Mouse (Mus musculus) hindbrain, postnatal 0 days (tissue): Measurements from ENCODE around the gene Msln. TPM values are rescaled to one million over a fixed set of nuclear protein-coding genes. Genes with fewer than 3 reads are reported as not detected.
A peak's percentile ranks its signal among the peaks of the same experiment; 100 is the strongest.

Experiments
- ATAC-seq: fragments of 200-750 bp; cut with Nextera tagmentation; 2 replicates; pipeline ENCODE4 v1.8.0; 2017; ENCODE audit warnings: mild to moderate bottlenecking, moderate TSS enrichment, moderate library complexity
- DNase-seq: peaks from one replicate; pipeline ENCODE4 v3.0.0-alpha.2; 2015; ENCODE audit warnings: low spot score
- H3K27ac ChIP-seq: fragments of 300-500 bp; sonication (generic); 2 replicates; pipeline ENCODE4 v1.5.1; 2014; ENCODE audit warnings: mild to moderate bottlenecking
- H3K27me3 ChIP-seq: fragments of 300-500 bp; sonication (generic); 2 replicates; pipeline ENCODE4 v1.6.1; 2014; ENCODE audit warnings: low read length, mixed read lengths; ENCODE audit not compliant: insufficient read depth
- H3K36me3 ChIP-seq: fragments of 300-500 bp; sonication (generic); 2 replicates; pipeline ENCODE4 v1.6.1; 2014; ENCODE audit warnings: low read length, mixed read lengths; ENCODE audit not compliant: insufficient read depth
- H3K4me1 ChIP-seq: fragments of 300-500 bp; sonication (generic); 2 replicates; pipeline ENCODE4 v1.6.1; 2014; ENCODE audit warnings: antibody characterized with exemption, low read length, mixed read lengths; ENCODE audit not compliant: insufficient read depth
- H3K4me2 ChIP-seq: fragments of 300-500 bp; sonication (generic); 2 replicates; pipeline ENCODE4 v1.6.1; 2014; ENCODE audit warnings: low read depth, mild to moderate bottlenecking, low read length, moderate library complexity, mixed read lengths
- H3K4me3 ChIP-seq: fragments of 300-500 bp; sonication (generic); 2 replicates; pipeline ENCODE4 v1.5.1; 2014; ENCODE audit warnings: low read length
- H3K9ac ChIP-seq: fragments of 300-500 bp; sonication (generic); replicated peaks from 2 replicates; pipeline ENCODE4 v1.6.1; 2014; ENCODE audit warnings: mild to moderate bottlenecking, low read length, moderate library complexity, mixed read lengths
- H3K9me3 ChIP-seq: fragments of 300-500 bp; sonication (generic); 2 replicates; pipeline ENCODE4 v1.6.1; 2016; ENCODE audit warnings: low read length, mixed read lengths
- CTCF ChIP-seq: IDR thresholded peaks from 2 replicates; pipeline ENCODE4 v1.5.1; 2016; ENCODE audit warnings: antibody characterized with exemption, control low read depth, low read depth
- WGBS: fragments of 180-500 bp; shearing (Covaris S2); extraction: QIAGEN DNeasy Blood & Tissue Kit; methylation state at CpG from one replicate; pipeline ENCODE4 v1.1.7; 2014; 5-methylcytosine and 5-hydroxymethylcytosine counted together
- polyA plus RNA-seq: library from polyadenylated mRNA; unstranded; fragments of >200 nt; fragmentation: Nextera tagmentation; extraction: Ambion mirVana; gene quantifications from 2 replicates; pipeline ENCODE4 v1.2.1, GENCODE M21; 2015
- total RNA-seq: library from RNA; depleted of rRNA; stranded (reverse); fragments of >200 nt; gene quantifications from 2 replicates; pipeline ENCODE4 v1.2.3, GENCODE M21; 2014

Gene Msln
- total and polyA plus RNA-seq, 2 experiments from 2014 or later, result 1.1 to 2.0 TPM

DNA sequence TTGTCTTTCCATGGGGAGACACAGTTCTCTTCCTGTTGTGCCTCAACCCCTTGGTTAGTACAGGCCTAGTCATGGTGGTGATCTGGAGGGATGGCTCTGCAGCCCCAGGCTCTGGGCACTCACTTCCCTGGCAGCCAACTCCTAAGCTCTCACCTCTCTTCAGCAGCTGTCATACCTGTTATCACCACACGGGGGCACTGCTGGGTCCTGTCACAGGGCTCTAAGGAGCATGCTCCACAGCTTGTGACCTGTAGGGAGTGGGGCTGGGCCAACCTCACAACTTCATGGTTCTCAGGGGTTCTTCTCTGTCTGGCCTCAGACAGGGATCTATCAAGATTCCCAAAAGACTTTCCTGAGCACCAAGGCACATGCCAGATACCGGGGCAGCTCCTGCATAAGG, 22.1 kb downstream of the Msln start:
- no peaks in the 10 kb centered on the region for H3K27me3 ChIP-seq
- H3K9me3 ChIP-seq, result no peaks in the 10 kb centered on the region
- H3K27ac ChIP-seq, result no peak overlapping the region
- 0 out of 2 replicates have a peak, but pooled peaks cover 10% of the 10 kb centered on the region for H3K36me3 ChIP-seq
- 18% methylated on average over 2 of the region's 2 CpGs for WGBS
- ATAC-seq (no peak), DNase-seq (peak; percentile 89)
- no peak overlapping the region for H3K4me2 ChIP-seq
- no peak overlapping the region for H3K9ac ChIP-seq
- no peak overlapping the region for H3K4me3 ChIP-seq
- peaks cover 12% of the 10 kb centered on the region for H3K4me1 ChIP-seq
- peak; percentile 98 for TF ChIP-seq CTCF

DNA sequence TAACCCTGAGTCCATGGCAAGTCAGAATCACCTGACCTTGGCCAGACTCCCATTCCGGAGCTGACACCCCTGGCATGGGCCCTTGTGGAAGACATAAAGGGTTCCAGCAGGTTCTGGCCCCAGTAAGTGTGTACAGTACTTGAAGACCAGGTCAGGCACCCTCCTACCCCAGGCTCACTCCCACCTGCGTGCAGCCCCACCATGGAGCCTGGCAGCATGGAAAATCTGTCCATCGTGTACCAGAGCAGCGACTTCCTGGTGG, 26.2 kb downstream of the Msln start:
- H3K27me3 ChIP-seq, result no peaks in the 10 kb centered on the region
- H3K4me2 ChIP-seq, result peak overlapping the region; percentile 94
- H3K27ac ChIP-seq, result peak overlapping the region; percentile 75
- peak overlapping the region; percentile 80 for H3K9ac ChIP-seq
- H3K9me3 ChIP-seq, result no peaks in the 10 kb centered on the region
- H3K4me3 ChIP-seq, result peak overlapping the region; percentile 61
- WGBS, result 27% methylated on average over 4 of the region's 4 CpGs
- 0 out of 2 replicates have a peak, but pooled peaks cover 10% of the 10 kb centered on the region for H3K36me3 ChIP-seq
- DNase-seq, result no peak
- H3K4me1 ChIP-seq, result peaks cover 16% of the 10 kb centered on the region
- TF ChIP-seq CTCF, result no peak
- ATAC-seq, result no peak

DNA sequence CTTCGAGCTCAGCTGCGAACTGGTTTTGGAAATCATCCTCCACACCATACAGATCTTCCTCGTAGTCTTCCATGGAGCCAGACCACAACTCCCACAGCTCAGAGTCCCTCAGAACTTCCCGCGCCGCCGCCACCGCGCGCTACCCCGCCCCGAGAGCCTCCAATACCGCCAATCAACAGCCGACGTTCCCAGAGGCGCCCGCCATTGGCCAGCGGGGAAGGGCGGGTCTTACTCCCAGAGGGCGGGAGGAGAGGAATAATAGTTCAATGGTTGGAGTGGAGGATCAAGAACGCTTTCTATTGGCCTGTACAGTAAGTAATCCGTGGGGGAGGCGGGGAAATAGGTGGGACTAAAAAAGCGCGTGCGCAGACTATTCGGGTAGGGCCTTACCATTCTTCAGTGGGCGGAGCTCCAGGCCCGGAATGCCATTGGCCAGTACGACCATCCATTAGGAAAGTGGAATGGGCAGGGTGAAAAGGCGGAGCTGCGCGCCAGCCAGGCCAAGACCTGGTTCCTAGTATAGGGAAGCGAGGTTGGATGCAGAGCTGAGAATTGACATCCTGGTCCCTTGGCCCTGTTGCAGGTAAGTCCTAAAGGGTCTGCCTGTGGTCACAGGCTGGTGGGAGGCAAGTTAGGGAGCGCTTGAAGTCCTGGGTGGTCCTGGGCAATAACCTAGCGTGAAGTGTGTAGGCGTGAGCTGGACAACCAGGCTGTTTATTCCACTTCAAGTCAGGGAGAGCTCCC, 26.7 kb downstream of the Msln start, which contains the start of the genes Chtf18 and Rpusd1:
Gene Chtf18 (minus strand): TSS at position 155 of the 744 bp plus-strand sequence.
Gene Rpusd1 (plus strand): TSS at position 406 of the 744 bp plus-strand sequence.
- peak; percentile 99 for ATAC-seq
- peak; percentile 100 for DNase-seq
- no peaks in the 10 kb centered on the region for H3K9me3 ChIP-seq
- H3K4me1 ChIP-seq, result peaks cover 16% of the 10 kb centered on the region
- 0 out of 2 replicates have a peak, but pooled peaks cover 10% of the 10 kb centered on the region for H3K36me3 ChIP-seq
- peak within 1 kb of the TSS; percentile 75 for H3K27ac ChIP-seq
- WGBS, result under 1% methylated on average over 37 of the region's 37 CpGs
- no peak for TF ChIP-seq CTCF
- H3K4me3 ChIP-seq, result peak within 1 kb of the TSS; percentile 61
- H3K9ac ChIP-seq, result peak within 1 kb of the TSS; percentile 80
- H3K27me3 ChIP-seq, result no peaks in the 10 kb centered on the region
- H3K4me2 ChIP-seq, result peak within 1 kb of the TSS; percentile 94

DNA sequence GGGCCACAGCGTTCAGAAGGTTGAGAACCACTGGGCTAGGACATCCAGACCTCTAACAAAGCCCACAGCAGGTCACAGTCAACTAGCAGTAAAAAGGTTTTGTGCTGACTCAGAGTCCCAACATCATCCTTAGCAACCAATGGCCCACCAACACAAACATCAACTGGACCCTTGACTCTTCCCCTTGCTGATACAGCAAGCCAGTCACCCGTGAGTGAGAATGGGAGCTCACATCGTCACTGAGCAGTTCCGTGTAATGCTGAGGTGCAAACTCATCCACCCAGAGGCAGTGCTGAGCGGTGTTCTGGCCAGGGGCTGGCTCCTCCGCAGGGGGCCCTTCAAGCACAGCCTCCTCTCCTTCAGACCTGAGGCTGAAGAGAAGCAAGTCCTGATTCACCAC, 28.9 kb downstream of the Msln start:
- Histone ChIP-seq H3K27me3 (no peaks in the 10 kb centered on the region), H3K4me1 (peaks cover 12% of the 10 kb centered on the region), H3K4me2 (no peak overlapping the region), H3K27ac (no peak overlapping the region), H3K4me3 (no peak overlapping the region), H3K9me3 (no peaks in the 10 kb centered on the region), H3K36me3 (0 out of 2 replicates have a peak, but pooled peaks cover under 1% of the 10 kb centered on the region), H3K9ac (no peak overlapping the region)
- TF ChIP-seq CTCF, result no peak
- ATAC-seq (no peak), DNase-seq (no peak)
- whole genome bisulfite sequencing, result 79% methylated on average over 6 of the region's 6 CpGs

DNA sequence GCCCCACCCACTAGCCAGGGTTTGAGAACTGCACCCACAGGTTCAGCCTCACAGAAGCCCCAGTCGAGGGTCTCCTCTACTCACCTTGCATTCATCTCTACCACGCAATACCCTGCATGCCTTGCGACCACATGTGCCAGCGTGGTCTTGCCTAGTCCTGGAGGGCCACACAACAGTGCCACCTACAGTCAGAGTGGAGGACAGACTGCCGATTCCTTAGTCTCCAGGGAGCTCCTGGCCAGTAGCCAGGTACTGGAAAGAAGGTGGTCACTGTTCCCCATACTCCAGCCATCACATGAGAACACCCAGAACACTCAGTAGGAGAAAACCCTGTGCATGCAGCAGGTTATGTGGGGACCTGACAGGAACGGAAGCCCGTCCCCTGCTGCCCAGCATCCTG, 30.3 kb downstream of the Msln start:
- no peak overlapping the region for H3K4me3 ChIP-seq
- no peak overlapping the region for H3K27ac ChIP-seq
- H3K4me1 ChIP-seq, result peaks cover 12% of the 10 kb centered on the region
- no peaks in the 10 kb centered on the region for H3K36me3 ChIP-seq
- no peak overlapping the region for H3K4me2 ChIP-seq
- peak; percentile 44 for TF ChIP-seq CTCF
- ATAC-seq (no peak), DNase-seq (peak; percentile 14)
- no peak overlapping the region for H3K9ac ChIP-seq
- no peaks in the 10 kb centered on the region for H3K9me3 ChIP-seq
- 79% methylated on average over 7 of the region's 7 CpGs for WGBS
- H3K27me3 ChIP-seq, result no peaks in the 10 kb centered on the region

DNA sequence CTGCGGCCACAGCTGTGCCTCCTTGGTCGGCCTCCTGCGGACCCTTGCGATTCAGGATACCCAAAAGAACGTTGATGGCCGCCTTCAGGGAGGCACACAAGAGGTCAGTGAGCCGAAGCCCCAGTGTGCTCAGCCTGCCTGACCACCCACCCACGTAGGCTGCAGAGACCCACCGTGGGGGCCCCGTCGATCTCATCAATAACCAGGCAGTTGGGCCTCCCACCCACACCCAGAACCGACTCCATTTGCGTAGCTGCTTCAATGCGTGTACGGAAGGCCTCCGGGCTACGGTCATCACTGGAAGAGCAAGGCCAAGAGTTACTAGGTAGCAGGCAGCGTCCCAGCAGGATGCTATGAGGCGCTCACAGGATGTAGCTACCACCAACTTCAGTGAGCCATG, 30.7 kb downstream of the Msln start:
- Histone ChIP-seq H3K4me2 (no peak overlapping the region), H3K9ac (no peak overlapping the region), H3K27ac (no peak overlapping the region), H3K36me3 (no peaks in the 10 kb centered on the region), H3K4me1 (peaks cover 10% of the 10 kb centered on the region), H3K4me3 (no peak overlapping the region), H3K9me3 (no peaks in the 10 kb centered on the region), H3K27me3 (no peaks in the 10 kb centered on the region)
- DNase-seq, result no peak
- TF ChIP-seq CTCF, result no peak
- 94% methylated on average over 19 of the region's 19 CpGs for WGBS
- no peak for ATAC-seq

DNA sequence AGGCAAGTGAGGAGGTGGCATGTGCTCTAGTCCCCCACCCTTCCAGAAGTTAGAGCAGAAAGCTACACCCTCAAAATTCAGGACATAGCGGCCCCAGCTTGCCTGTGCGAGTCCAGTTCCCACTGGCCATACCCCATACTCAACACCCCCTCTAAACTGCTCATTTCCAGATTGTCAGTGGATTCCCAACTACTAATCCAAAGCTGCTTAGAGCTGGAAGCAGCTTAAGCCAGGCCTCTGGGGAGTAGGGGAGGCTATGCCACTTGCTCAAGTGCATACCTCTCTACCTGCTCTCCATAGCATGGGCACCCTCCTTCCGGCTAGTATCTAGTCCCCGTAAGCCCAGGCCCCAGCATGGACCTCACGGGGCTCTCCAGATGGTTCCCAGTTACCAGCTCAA, 32.7 kb downstream of the Msln start:
- no peak overlapping the region for H3K4me3 ChIP-seq
- no peaks in the 10 kb centered on the region for H3K4me1 ChIP-seq
- H3K4me2 ChIP-seq, result no peak overlapping the region
- 90% methylated on average over 5 of the region's 5 CpGs for WGBS
- H3K36me3 ChIP-seq, result no peaks in the 10 kb centered on the region
- no peaks in the 10 kb centered on the region for H3K9me3 ChIP-seq
- no peak overlapping the region for H3K27ac ChIP-seq
- H3K9ac ChIP-seq, result no peak overlapping the region
- DNase-seq, result no peak
- TF ChIP-seq CTCF, result no peak
- peaks cover 8% of the 10 kb centered on the region for H3K27me3 ChIP-seq
- no peak for ATAC-seq
